Mouse (Mus musculus) macrophage (primary cell): ENCODE measurements around the gene Rbpj. TPM values are rescaled to one million over a fixed set of nuclear protein-coding genes. Genes with fewer than 3 reads are reported as not detected.

Experiments used
- H3K27ac ChIP-seq: fragments of 350-480 bp; formaldehyde crosslinking; 2 replicates; pipeline ENCODE4 v1.9.0; 2021
- H3K36me3 ChIP-seq: fragments of 350-480 bp; formaldehyde crosslinking; 2 replicates; pipeline ENCODE4 v1.9.0; 2021; ENCODE audit errors: inconsistent target
- H3K4me3 ChIP-seq: fragments of 350-480 bp; formaldehyde crosslinking; 2 replicates; pipeline ENCODE4 v1.9.0; 2021; ENCODE audit errors: inconsistent target
- H3K79me2 ChIP-seq: fragments of 350-480 bp; formaldehyde crosslinking; 2 replicates; pipeline ENCODE4 v1.9.0; 2021; ENCODE audit errors: inconsistent target
- WGBS: methylation state at CpG from one replicate; pipeline ENCODE4 v1.1.7; 2026; ENCODE audit warnings: inconsistent platforms; ENCODE audit not compliant: missing documents; 5-methylcytosine and 5-hydroxymethylcytosine counted together
- polyA plus RNA-seq: library from polyadenylated mRNA; stranded (reverse); fragments of 250-400 nt; gene quantifications from 3 replicates; pipeline ENCODE4 v1.2.4, GENCODE M21; 2018; ENCODE audit warnings: inconsistent platforms

Gene Rbpj
- polyA plus RNA-seq, 1 experiment from 2014 or later, result 31.2 TPM

- Histone ChIP-seq H3K27ac (no peak overlapping the region), H3K79me2 (no peaks in the 10 kb centered on the region), H3K4me3 (no peak overlapping the region), H3K36me3 (no peaks in the 10 kb centered on the region)
- 92% methylated on average over 7 of the region's 7 CpGs for WGBS
These were observed 95.2 kb downstream of the Rbpj start for GRCm38 (mm10) chr5:53561160-53561559.

GRCm38 (mm10) chr5:53564309-53564708 is 98.4 kb downstream of the Rbpj start:
- Histone ChIP-seq H3K27ac (no peak overlapping the region), H3K4me3 (no peak overlapping the region), H3K36me3 (no peaks in the 10 kb centered on the region), H3K79me2 (no peaks in the 10 kb centered on the region)
- 93% methylated on average over 19 of the region's 19 CpGs for WGBS

- H3K36me3 ChIP-seq, result no peaks in the 10 kb centered on the region
- no peak overlapping the region for H3K27ac ChIP-seq
- 92% methylated on average over 5 of the region's 5 CpGs for WGBS
- H3K4me3 ChIP-seq, result no peak overlapping the region
- no peaks in the 10 kb centered on the region for H3K79me2 ChIP-seq
These were observed 99.4 kb downstream of the Rbpj start for GRCm38 (mm10) chr5:53565213-53565794.

- H3K36me3 ChIP-seq, result no peaks in the 10 kb centered on the region
- no peaks in the 10 kb centered on the region for H3K79me2 ChIP-seq
- 82% methylated on average over 15 of the region's 15 CpGs for WGBS
- no peak overlapping the region for H3K27ac ChIP-seq
- no peak overlapping the region for H3K4me3 ChIP-seq
These were observed 100.6 kb downstream of the Rbpj start for GRCm38 (mm10) chr5:53566485-53567083.

- no peak overlapping the region for H3K4me3 ChIP-seq
- H3K27ac ChIP-seq, result no peak overlapping the region
- H3K79me2 ChIP-seq, result no peaks in the 10 kb centered on the region
- H3K36me3 ChIP-seq, result no peaks in the 10 kb centered on the region
- 21% methylated on average over 5 of the region's 5 CpGs for WGBS
These were observed 106.5 kb downstream of the Rbpj start for GRCm38 (mm10) chr5:53572496-53572895.

GRCm38 (mm10) chr5:53574883-53575442 is 109.0 kb downstream of the Rbpj start:
- Histone ChIP-seq H3K79me2 (no peaks in the 10 kb centered on the region), H3K36me3 (no peaks in the 10 kb centered on the region), H3K27ac (no peak overlapping the region), H3K4me3 (no peak overlapping the region)
- 94% methylated on average over 3 of the region's 3 CpGs for WGBS

- 93% methylated on average over 10 of the region's 10 CpGs for WGBS
- no peaks in the 10 kb centered on the region for H3K36me3 ChIP-seq
- no peak overlapping the region for H3K4me3 ChIP-seq
- H3K79me2 ChIP-seq, result no peaks in the 10 kb centered on the region
- no peak overlapping the region for H3K27ac ChIP-seq
These were observed 111.4 kb downstream of the Rbpj start for GRCm38 (mm10) chr5:53577272-53577889.

- H3K27ac ChIP-seq, result no peak overlapping the region
- WGBS, result 69% methylated on average over 9 of the region's 9 CpGs
- H3K4me3 ChIP-seq, result no peak overlapping the region
- no peaks in the 10 kb centered on the region for H3K36me3 ChIP-seq
- no peaks in the 10 kb centered on the region for H3K79me2 ChIP-seq
These were observed 118.3 kb downstream of the Rbpj start for GRCm38 (mm10) chr5:53584069-53584767.

GRCm38 (mm10) chr5:53588421-53589171 is 122.6 kb downstream of the Rbpj start:
- Histone ChIP-seq H3K36me3 (no peaks in the 10 kb centered on the region), H3K27ac (peak overlapping the region; percentile 91), H3K4me3 (peak overlapping the region; percentile 30), H3K79me2 (peaks cover 31% of the 10 kb centered on the region)
- under 1% methylated on average over 22 of the region's 34 CpGs for WGBS

- WGBS, result under 1% methylated on average over 59 of the region's 72 CpGs
- peaks cover 39% of the 10 kb centered on the region for H3K79me2 ChIP-seq
- H3K36me3 ChIP-seq, result no peaks in the 10 kb centered on the region
- peak overlapping the region; percentile 97 for H3K27ac ChIP-seq
- peak overlapping the region; percentile 81 for H3K4me3 ChIP-seq
These were observed 123.4 kb downstream of the Rbpj start for GRCm38 (mm10) chr5:53589172-53589960.

GRCm38 (mm10) chr5:53590179-53590765 is 124.3 kb downstream of the Rbpj start:
- under 1% methylated on average over 29 of the region's 59 CpGs for WGBS
- peak overlapping the region; percentile 97 for H3K27ac ChIP-seq
- H3K4me3 ChIP-seq, result peak overlapping the region; percentile 81
- H3K36me3 ChIP-seq, result no peaks in the 10 kb centered on the region
- H3K79me2 ChIP-seq, result peaks cover 48% of the 10 kb centered on the region

GRCm38 (mm10) chr5:53590875-53591682 is 125.1 kb downstream of the Rbpj start:
- 1% methylated on average over 60 of the region's 67 CpGs for WGBS
- Histone ChIP-seq H3K27ac (peak overlapping the region; percentile 94), H3K36me3 (no peaks in the 10 kb centered on the region), H3K4me3 (peak overlapping the region; percentile 85), H3K79me2 (peaks cover 56% of the 10 kb centered on the region)

- H3K79me2 ChIP-seq, result peaks cover 62% of the 10 kb centered on the region
- WGBS, result 12% methylated on average over 8 of the region's 8 CpGs
- no peaks in the 10 kb centered on the region for H3K36me3 ChIP-seq
- peak overlapping the region; percentile 85 for H3K4me3 ChIP-seq
- H3K27ac ChIP-seq, result peak overlapping the region; percentile 94
These were observed 125.7 kb downstream of the Rbpj start for GRCm38 (mm10) chr5:53591683-53592050.
